Comparison of ENCODE assay signal across 8 mouse cellular contexts in the genomic region with DNA sequence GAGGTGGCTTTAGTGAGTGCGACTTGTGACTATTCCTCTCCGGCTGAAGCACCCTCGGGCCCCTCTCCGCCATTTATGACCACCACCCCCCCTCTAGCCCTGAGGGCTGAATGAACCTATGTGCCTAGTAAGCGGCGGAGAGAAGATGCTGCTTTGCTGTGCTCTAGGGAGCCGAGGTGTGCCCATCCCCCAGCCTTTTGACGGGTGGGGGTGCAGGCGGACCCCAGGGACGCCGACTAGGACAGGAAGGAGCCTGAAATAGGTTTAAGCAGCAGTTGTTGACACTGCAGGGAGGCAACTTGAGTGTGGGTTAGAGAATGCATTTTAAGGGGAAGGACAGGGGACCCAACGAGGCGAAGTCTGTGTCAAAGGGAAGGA. TPM values are rescaled to one million over a fixed set of nuclear protein-coding genes. Genes with fewer than 3 reads are reported as not detected.
DNase-seq lines count a peak whose midpoint lies in the region; ATAC-seq and TF ChIP-seq lines count a peak whose summit lies in the region.

No protein-coding gene starts in this region.

- no peak for TF ChIP-seq POLR2A in cerebellum, adult 2 months (IDR thresholded peaks at IDR 0.05; ENCODE audit: borderline replicate concordance, insufficient read depth, low read length)
- no peak for TF ChIP-seq POLR2A in thymus, adult 2 months (IDR thresholded peaks at IDR 0.05; ENCODE audit: control insufficient read depth, extremely low read depth, insufficient read depth, low read length, poor library complexity)

- peak overlapping the region; percentile 59 for H3K4me3 ChIP-seq in cerebellum, adult 2 months (replicated peaks; ENCODE audit: insufficient read depth, low read depth, low read length)
- peak overlapping the region; percentile 62 for H3K4me3 ChIP-seq in thymus, adult 2 months (ENCODE audit: control insufficient read depth, insufficient read depth, low read length)
- H3K4me3 ChIP-seq in limb, embryonic 12.5 days (replicated peaks), result peak overlapping the region; percentile 48
- H3K4me3 ChIP-seq in neural tube, embryonic 15.5 days (replicated peaks), result peak overlapping the region; percentile 44

- H3K4me2 ChIP-seq in limb, embryonic 12.5 days, result peak overlapping the region; percentile 87
- H3K4me2 ChIP-seq in neural tube, embryonic 15.5 days, result peak overlapping the region; percentile 89

- no peaks in the 10 kb centered on the region for H3K27me3 ChIP-seq in cerebellum, adult 2 months (ENCODE audit: control insufficient read depth, insufficient read depth, low read length)
- peaks cover 23% of the 10 kb centered on the region; the same call in 1 of the 2 replicates for H3K27me3 ChIP-seq in thymus, adult 2 months (ENCODE audit: control insufficient read depth, insufficient read depth, low read length)
- H3K27me3 ChIP-seq in limb, embryonic 12.5 days, result peaks cover 86% of the 10 kb centered on the region
- H3K27me3 ChIP-seq in neural tube, embryonic 15.5 days (replicated peaks), result peaks cover 76% of the 10 kb centered on the region

- no peak overlapping the region for H3K27ac ChIP-seq in cerebellum, adult 2 months (ENCODE audit: insufficient read depth, low read length)
- no peak overlapping the region for H3K27ac ChIP-seq in thymus, adult 2 months (ENCODE audit: control insufficient read depth, insufficient read depth, low read length)
- no peak overlapping the region for H3K27ac ChIP-seq in limb, embryonic 12.5 days
- H3K27ac ChIP-seq in neural tube, embryonic 15.5 days (replicated peaks), result no peak overlapping the region

- peak overlapping the region; percentile 51; the same call in 1 of the 2 replicates for H3K9ac ChIP-seq in limb, embryonic 12.5 days (replicated peaks)
- H3K9ac ChIP-seq in neural tube, embryonic 15.5 days (replicated peaks), result peak overlapping the region; percentile 49

- H3K4me1 ChIP-seq in cerebellum, adult 2 months (ENCODE audit: control insufficient read depth, insufficient read depth, low read length), result peaks cover 9% of the 10 kb centered on the region
- H3K4me1 ChIP-seq in thymus, adult 2 months (replicated peaks; ENCODE audit: control insufficient read depth, insufficient read depth, low read length), result peaks cover 31% of the 10 kb centered on the region
- peaks cover 37% of the 10 kb centered on the region for H3K4me1 ChIP-seq in limb, embryonic 12.5 days (replicated peaks)
- H3K4me1 ChIP-seq in neural tube, embryonic 15.5 days, result peaks cover 34% of the 10 kb centered on the region

- intact Hi-C loops in left cerebral cortex, postnatal 25 days (cut with DNase I), result loop anchor here (2.0 kb wide), 1 partner anchor 78 kb away; no protein-coding TSS in a partner anchor

- no peak for ATAC-seq in limb, embryonic 12.5 days (ENCODE audit: insufficient number of reproducible peaks, insufficient read depth, low FRiP score, low TSS enrichment, low read depth)
- ATAC-seq in neural tube, embryonic 15.5 days (ENCODE audit: low FRiP score), result no peak
- ATAC-seq in megakaryocyte-erythroid progenitor cell, adult 5-6 weeks (replicated peaks; ENCODE audit: low FRiP score, low TSS enrichment, poor library complexity, severe bottlenecking), result no peak

- H3K9me3 ChIP-seq in limb, embryonic 12.5 days, result no peaks in the 10 kb centered on the region
- H3K9me3 ChIP-seq in neural tube, embryonic 15.5 days (replicated peaks), result no peaks in the 10 kb centered on the region

- peak in 1 of 2 experiments; percentile 56 for DNase-seq in cerebellum, adult 2 months
- no peak for DNase-seq in cerebellum, postnatal 4 days (ENCODE audit: low spot score in 2 of 2)
- DNase-seq in thymus, adult 2 months, result no peak
- no peak for DNase-seq in thymus, postnatal 0 days (ENCODE audit: low spot score)
- no peak for DNase-seq in left cerebral cortex, postnatal 25 days (ENCODE audit: low spot score in 2 of 2)

- 1% methylated on average over 13 of the region's 13 CpGs for WGBS in cerebellum, adult 2 months
- 2% methylated on average over 13 of the region's 13 CpGs for WGBS in thymus, adult 2 months
- WGBS in limb, embryonic 12.5 days, result under 1% methylated on average over 13 of the region's 13 CpGs
- 0% methylated on average over 13 of the region's 13 CpGs for WGBS in neural tube, embryonic 15.5 days

- no peak for TF ChIP-seq CTCF in cerebellum, adult 2 months (IDR thresholded peaks at IDR 0.05; ENCODE audit: borderline replicate concordance, insufficient read depth, low read depth, low read length)
- TF ChIP-seq CTCF in thymus, adult 2 months (IDR thresholded peaks at IDR 0.05; ENCODE audit: borderline replicate concordance, control insufficient read depth, extremely low read depth, insufficient read depth, low read length, poor library complexity), result no peak

- H3K36me3 ChIP-seq in thymus, adult 2 months (ENCODE audit: control insufficient read depth, insufficient read depth, low read length), result no peaks in the 10 kb centered on the region
- no peaks in the 10 kb centered on the region for H3K36me3 ChIP-seq in limb, embryonic 12.5 days
- H3K36me3 ChIP-seq in neural tube, embryonic 15.5 days, result no peaks in the 10 kb centered on the region

RNA-seq across cellular contexts. Expression of gene Bahd1, which starts 3.3 kb away (rescaled TPM):
- polyA plus RNA-seq in cerebellum, adult 2 months (2012; rRNA removed), result 16.6 and 16.7 TPM in 2 replicates
- polyA plus RNA-seq in thymus, adult 2 months (2012; rRNA removed), result 38.7 and 40.0 TPM in 2 replicates
- 10.5 and 10.9 TPM in 2 replicates for polyA plus RNA-seq in thymus, postnatal 0 days (2015; fragmentation: Nextera tagmentation; extraction: Ambion mirVana)
- 3.5 and 4.4 TPM in 2 replicates for polyA plus RNA-seq in limb, embryonic 12.5 days (2016; fragmentation: Nextera tagmentation; extraction: Ambion mirVana)
- 8.5 TPM in 2 replicates for polyA plus RNA-seq in neural tube, embryonic 15.5 days (2015; fragmentation: Nextera tagmentation; extraction: Ambion mirVana)
- total RNA-seq in left cerebral cortex, postnatal 25 days (2021), result 10 to 100 TPM; 38.8 to 41.9 TPM
- total RNA-seq in megakaryocyte-erythroid progenitor cell, adult 5-6 weeks (2014; fragmentation: Nextera tagmentation), result 11.9 and 13.9 TPM in 2 replicates
- total RNA-seq in megakaryocyte-erythroid progenitor cell, adult 5-6 weeks (2017), result 4.9 and 7.2 TPM in 2 replicates

RNA-seq across cellular contexts. Expression of gene Chst14, which starts 29.4 kb away (rescaled TPM):
- 4.2 and 4.4 TPM in 2 replicates for polyA plus RNA-seq in cerebellum, adult 2 months (2012; rRNA removed)
- polyA plus RNA-seq in thymus, adult 2 months (2012; rRNA removed), result 9.0 and 10.3 TPM in 2 replicates
- 6.6 and 7.7 TPM in 2 replicates for polyA plus RNA-seq in thymus, postnatal 0 days (2015; fragmentation: Nextera tagmentation; extraction: Ambion mirVana)
- 42.9 and 45.6 TPM in 2 replicates for polyA plus RNA-seq in limb, embryonic 12.5 days (2016; fragmentation: Nextera tagmentation; extraction: Ambion mirVana)
- 6.1 and 9.3 TPM in 2 replicates for polyA plus RNA-seq in neural tube, embryonic 15.5 days (2015; fragmentation: Nextera tagmentation; extraction: Ambion mirVana)
- 1 to 10 TPM; 2.3 to 2.5 TPM for total RNA-seq in left cerebral cortex, postnatal 25 days (2021)
- total RNA-seq in megakaryocyte-erythroid progenitor cell, adult 5-6 weeks (2014; fragmentation: Nextera tagmentation), result 2.2 and 3.6 TPM in 2 replicates
- 1.1 and 1.7 TPM in 2 replicates for total RNA-seq in megakaryocyte-erythroid progenitor cell, adult 5-6 weeks (2017)

RNA-seq across cellular contexts. Expression of gene Ivd, which starts 35.1 kb away (rescaled TPM):
- polyA plus RNA-seq in cerebellum, adult 2 months (2012; rRNA removed), result 128 and 134 TPM in 2 replicates
- 48.3 and 50.6 TPM in 2 replicates for polyA plus RNA-seq in thymus, adult 2 months (2012; rRNA removed)
- polyA plus RNA-seq in thymus, postnatal 0 days (2015; fragmentation: Nextera tagmentation; extraction: Ambion mirVana), result 33.7 and 47.5 TPM in 2 replicates
- polyA plus RNA-seq in limb, embryonic 12.5 days (2016; fragmentation: Nextera tagmentation; extraction: Ambion mirVana), result 90.9 and 97.7 TPM in 2 replicates
- 51.9 and 59.4 TPM in 2 replicates for polyA plus RNA-seq in neural tube, embryonic 15.5 days (2015; fragmentation: Nextera tagmentation; extraction: Ambion mirVana)
- total RNA-seq in left cerebral cortex, postnatal 25 days (2021), result 10 to 100 TPM; 57.3 to 70.7 TPM
- total RNA-seq in megakaryocyte-erythroid progenitor cell, adult 5-6 weeks (2014; fragmentation: Nextera tagmentation), result 17.9 and 24.0 TPM in 2 replicates
- 15.7 and 30.3 TPM in 2 replicates for total RNA-seq in megakaryocyte-erythroid progenitor cell, adult 5-6 weeks (2017)
